Mouse (Mus musculus) induced T-regulatory cell, adult 2 months (primary cell): ENCODE data around the gene Thap4.

Experiments used
- DNase-seq: peaks from one replicate; pipeline ENCODE4 v3.0.0-alpha.2; 2012; ENCODE audit warnings: low read depth

Gene Thap4

DNA sequence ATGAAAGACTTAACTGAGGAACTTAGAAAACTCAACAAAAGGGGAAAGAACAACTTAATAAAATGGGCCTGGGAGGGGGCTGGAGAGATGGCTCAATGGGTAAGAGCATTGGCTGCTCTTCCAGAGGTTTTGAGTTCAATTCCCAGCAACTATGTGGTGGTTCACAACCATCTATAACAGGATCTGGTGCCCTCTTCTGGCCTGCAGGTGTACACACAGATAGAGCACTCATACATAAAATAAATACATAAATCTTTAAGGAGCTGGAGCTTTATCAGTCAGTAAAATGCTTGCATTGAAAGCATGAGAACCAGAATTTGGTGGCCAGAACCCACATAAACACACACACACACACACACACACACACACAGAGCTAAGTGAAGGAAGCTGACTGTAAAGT, 11.8 kb downstream of the Thap4 start:
- peak; percentile 38 for DNase-seq

DNA sequence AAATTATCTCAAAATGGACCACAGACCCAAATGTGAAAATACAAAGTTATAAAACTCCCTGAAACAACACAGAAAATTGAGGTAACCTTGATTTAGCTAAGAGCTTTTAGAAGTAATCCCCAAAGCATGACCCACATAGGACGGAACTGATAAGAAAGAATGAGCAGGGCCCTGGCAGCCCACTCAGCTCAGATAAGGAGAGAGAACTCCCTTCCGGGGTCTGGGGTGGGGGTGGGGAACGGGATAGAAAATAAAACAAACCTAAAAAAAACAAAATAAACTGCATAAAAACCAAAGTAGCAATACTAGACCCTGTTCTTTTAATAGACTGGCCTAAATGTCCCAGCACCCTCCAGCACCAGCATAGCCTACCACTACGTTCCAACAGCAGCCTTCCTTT, 12.7 kb downstream of the Thap4 start:
- DNase-seq = no peak

DNA sequence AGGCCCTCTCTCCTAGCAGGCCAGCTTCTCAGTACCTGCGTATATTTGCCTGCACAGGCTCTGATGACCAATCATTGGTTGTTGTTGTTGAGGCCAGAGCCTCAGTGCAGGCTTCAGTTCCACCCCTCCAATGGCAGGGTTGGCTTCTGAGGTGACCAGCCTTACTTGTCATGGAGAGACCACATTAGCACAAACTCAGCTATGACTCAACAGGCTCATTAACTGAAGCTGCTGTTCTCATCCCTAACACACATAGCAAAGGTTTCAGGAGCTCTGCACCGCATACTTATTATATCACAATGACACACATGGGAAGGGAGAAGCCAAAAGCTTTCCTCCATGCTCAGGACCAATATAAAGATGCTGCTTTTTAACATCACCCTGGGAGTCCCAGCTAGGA, 14.0 kb downstream of the Thap4 start:
- DNase-seq = no peak

DNA sequence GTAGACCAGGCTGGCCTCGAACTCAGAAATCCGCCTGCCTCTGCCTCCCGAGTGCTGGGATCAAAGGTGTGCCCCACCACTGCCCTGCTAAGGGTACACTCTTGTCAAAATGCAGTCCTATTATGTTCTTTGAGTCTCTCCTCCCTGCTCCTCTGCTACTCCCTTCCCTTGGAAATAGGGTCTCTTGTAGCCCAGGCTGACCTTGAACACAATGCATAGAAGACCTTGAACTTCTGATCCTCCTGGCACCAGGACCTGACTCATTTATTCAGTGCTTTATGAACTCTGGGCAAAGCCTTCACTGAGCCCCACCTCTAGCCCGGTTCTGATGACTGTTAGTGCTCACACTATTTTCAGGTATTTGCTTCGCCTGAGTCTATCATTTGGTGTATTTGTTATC, 17.0 kb downstream of the Thap4 start:
- DNase-seq = no peak

GRCm38 (mm10) chr1:93735859-93736258, 18.8 kb downstream of the Thap4 start:
- DNase-seq = peak; percentile 18

DNA sequence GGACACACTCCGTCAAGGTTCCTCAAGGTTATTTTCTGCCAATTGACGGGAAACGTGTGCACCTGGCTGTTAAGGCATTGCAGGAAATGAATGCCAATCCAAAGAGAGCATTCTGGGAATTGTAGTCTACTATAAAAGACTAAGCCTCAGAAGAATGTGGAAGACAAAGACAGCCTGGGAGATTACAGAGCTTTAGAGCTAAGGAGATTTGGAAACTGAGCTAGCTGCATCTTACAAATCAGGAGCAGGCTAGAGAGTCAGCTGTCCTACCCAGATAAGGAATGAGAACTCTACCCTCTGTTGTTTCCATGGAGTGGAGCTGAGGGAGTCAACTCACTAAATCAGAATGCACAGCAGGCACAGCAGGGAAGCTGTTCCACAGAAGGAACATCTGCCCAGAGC, 22.8 kb downstream of the Thap4 start:
- DNase-seq = no peak

GRCm38 (mm10) chr1:93731103-93731502, 23.6 kb downstream of the Thap4 start:
- no peak for DNase-seq

DNA sequence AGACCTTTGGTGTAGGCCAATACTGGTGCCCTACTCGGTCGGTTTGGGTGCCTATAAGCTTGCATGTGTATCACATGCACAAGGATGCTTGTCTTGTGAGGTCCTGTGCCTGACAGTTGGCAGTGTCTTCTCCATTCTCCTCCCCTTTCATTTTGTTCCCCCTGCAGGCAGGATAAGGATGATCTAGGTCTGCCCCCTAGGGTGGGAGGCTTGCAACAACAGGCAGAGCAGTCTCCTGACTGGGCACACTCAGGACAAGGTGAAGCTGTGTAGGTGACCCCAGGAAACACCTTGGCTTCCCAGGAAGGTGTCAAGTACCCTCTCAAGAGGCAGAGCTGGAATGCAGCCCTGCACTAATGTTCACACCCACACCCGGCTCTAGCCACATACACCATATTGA, 27.7 kb downstream of the Thap4 start:
- DNase-seq = peak; percentile 50

- DNase-seq = no peak
Observed at GRCm38 (mm10) chr1:93726116-93726515, 28.5 kb downstream of the Thap4 start.

DNA sequence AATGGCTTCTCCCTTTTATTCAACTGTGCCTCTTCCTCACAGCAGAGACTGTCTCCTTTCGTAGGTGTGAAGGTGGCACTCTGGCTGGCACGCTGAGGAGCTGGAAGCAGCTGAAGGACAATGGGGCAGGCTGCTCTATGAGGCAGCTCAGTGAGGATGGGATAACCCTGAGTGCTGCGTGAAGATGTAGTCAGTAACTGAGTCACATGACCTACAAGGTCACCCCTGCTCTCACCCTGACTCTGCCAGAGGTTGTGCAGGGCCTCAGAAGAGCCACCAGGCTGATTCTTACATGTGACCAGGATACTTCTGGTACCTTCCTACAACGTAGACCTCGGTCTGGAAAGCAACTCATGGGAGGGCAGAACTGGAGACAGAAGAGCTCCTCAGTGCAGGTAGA, 29.0 kb downstream of the Thap4 start:
- DNase-seq = no peak

DNA sequence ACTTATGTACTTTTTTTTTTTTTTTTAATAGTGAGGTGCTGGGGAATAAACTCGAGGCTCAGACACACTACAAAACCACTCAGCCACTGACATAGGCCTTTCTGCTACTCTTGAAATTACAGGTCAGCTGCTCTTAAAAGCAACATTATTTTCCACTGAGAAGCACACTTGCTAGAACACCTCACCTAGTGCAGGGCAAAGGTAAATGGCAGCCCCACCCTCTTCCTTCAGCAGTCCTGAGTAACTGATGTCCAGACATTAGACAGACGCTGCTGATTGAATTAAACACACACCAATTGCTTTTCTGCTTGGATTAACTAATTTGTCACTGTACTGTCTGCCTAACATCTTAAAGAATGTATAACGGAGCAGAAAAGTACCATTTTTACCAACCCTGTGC, 30.0 kb downstream of the Thap4 start:
- no peak for DNase-seq

DNA sequence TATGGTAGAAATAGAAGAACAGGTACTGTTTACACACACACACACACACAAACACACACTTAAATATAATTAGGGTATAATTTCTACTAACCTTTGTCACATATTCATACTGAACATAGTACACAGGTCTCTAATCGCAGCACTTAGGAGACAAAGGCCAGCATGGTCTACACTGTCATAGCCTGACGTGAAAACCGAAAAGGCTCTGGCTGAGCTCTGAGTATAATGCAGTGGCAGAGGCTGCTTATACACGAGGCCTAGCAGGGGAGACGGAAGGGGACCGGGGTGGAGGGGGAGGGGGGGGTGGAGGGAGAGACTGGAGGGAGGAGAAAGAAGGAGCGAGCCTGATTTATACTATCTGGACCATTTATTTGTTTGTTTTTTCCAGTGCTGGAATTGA, 33.1 kb downstream of the Thap4 start:
- no peak for DNase-seq

DNA sequence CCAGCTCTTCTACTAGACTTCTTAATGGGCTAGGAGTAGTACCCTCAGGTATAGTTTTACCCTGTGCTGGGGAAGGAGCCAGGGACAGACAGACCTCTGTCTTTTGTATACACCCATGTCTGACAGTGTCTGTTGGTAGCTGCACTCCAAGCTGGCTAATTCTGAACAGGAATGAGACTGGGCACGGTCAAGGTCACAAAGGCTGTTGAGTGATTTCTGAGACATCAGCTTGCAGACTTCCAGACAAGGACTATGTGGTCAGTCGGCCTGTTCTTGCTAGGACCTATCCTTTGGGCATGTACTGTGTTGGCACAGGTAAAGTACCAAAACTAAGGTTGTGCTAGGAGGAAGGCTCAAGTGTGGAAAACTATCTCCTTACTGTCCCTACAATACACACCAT, 38.5 kb downstream of the Thap4 start:
- no peak for DNase-seq

- no peak for DNase-seq
Observed at GRCm38 (mm10) chr1:93705389-93705788, 49.3 kb downstream of the Thap4 start.

GRCm38 (mm10) chr1:93704341-93704740, 50.3 kb downstream of the Thap4 start:
- DNase-seq = no peak

DNA sequence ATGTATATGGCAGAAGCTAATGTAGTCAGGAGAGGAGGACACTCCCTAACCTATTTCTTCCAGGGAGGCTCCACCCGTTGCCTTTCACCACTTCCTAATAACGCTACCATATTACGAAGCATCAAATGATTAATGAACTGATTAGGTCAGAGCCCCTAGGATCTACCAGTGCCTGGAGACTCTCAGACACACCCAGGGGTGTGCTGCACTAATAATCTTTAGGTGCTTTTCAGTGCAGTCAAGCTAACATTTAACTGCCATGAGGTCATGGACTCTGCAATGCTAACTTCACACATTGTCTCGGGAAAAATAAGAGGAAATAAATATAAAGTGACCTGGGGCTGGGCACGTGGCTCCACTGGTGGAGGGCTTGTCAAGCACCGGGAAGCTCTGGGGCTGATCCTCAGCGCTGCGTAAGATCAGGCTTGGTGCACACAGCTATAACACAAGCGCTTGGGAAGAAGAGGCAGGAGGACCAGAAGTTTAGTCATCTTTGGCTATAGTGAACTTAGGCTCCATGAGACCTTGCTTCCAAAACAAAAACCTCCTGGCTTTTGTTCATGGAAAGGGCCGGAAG, 51.1 kb downstream of the Thap4 start:
- no peak for DNase-seq

DNA sequence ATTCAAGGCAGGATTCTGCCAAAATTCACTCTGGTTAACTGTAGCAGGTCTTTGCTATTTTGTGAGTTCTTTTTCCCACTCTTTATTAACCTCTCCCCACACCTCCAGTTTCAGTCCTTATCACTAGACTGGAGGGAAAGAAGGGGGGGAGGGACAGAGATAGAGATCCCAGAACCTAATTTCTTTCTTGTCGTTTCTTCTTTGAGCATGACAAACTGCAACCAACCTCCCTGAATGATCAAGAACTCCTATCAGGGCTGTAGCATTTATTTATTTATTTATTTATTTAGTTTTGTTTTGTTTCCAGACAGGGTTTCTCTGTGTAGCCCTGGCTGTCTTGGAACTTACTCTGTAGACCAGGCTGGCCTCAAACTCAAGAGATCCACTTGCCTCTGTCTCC, 52.6 kb downstream of the Thap4 start:
- no peak for DNase-seq

DNA sequence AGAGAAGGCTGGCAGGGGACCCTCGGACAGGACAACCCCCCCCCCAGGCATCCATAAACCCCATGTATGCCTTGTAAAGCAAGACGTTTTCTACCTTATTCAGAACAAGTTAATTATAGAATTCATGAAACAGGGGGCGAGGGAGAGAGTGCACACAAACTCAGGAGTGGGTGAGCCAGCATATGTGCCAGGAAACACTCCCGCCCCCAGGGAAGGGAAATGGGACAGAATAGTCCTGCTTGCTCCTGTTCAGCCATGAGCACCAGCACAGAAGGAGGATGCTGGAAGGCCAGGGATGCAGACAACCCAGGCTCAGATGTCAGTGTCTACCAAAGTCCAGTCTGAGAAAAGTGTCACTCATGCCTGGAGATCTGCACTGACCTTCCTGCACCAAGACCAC, 55.5 kb downstream of the Thap4 start:
- DNase-seq = no peak

DNA sequence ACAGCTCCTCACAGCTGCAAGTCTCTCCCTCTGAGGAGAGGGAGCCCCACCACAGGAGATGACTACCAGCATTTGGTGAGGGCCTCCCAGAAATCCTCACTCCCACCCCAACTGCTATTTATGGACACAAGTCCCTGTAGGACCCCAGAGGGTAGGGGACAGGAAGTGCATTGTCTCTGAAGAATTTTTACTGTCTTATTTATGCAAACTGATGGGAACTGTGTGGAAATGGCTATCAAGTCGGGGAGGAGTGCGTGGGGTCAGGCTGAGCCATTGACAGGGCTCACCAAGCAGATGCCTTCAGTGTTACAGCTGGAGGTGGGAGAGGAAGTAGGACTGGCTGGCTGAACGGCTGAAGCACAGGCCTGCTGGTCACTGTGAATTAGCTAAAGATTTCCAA, 57.3 kb downstream of the Thap4 start:
- no peak for DNase-seq

GRCm38 (mm10) chr1:93694966-93695365, 59.7 kb downstream of the Thap4 start:
- no peak for DNase-seq

DNA sequence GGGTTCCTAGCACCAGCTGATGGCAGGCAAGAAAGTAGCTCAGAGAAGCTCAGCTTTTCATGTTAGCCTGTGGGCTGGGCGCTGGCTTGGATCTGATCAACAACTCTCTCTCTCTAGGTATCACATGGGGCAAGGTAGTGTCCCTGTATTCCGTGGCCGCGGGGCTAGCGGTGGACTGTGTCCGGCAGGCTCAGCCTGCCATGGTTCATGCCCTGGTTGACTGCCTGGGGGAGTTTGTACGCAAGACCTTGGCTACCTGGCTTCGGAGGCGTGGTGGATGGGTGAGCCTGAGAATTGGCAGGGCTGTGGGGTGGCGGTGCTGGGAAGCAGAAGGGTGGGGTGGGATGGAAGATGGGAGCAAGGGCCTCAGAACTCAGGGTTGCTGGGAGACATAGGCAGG, 60.7 kb downstream of the Thap4 start:
- no peak for DNase-seq

DNA sequence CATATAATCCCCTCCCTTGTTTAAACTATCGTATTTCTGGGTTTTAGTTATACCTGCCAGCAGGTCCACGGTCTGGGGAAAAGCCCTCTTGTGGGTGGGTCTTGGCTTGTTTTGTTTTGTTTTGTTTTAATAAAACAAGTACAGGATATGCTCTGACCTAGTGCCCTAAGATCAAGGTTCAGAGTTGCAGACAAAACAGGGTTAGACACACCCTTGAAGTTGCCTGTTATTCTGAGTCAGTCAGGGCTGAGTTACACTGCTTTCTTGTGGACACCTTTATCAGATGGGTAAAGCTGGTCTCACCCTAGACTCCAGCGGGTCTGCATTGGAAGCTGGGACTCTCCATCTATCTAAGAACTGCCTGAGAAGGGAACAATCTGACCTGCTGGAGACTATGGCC, 61.2 kb downstream of the Thap4 start:
- DNase-seq = no peak

GRCm38 (mm10) chr1:93692773-93693172, 61.9 kb downstream of the Thap4 start:
- DNase-seq = no peak

- DNase-seq = no peak
Observed at GRCm38 (mm10) chr1:93691786-93692357, 62.8 kb downstream of the Thap4 start.

- DNase-seq = no peak
Observed at GRCm38 (mm10) chr1:93691106-93691505, 63.6 kb downstream of the Thap4 start.
